7 mouse cellular contexts compared by ENCODE assay signal in the genomic region with DNA sequence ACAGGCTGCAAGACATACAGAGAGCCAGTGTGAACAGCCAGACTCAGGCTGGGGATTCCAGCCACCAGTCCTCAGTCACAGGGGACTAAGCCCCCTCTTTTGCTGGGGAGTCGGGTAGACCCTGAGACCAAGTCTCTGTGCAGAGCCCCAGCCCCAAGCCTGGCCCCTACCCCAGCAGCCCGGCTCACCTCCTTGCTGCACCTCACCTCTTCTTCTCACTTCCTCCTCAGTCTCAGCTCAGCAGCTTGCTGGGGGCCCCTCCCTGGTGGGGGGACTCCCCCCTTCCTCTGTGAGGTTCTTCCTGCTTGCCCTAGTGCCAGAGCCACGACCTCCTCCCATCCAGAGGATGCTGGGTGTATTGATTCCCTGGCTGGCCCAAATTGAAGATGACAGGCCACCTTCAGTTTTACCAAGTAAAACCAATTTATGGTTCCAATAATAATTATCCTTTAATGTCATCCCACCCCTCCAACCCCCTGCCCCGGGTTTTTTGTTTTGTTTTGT. TPM values are rescaled to one million over a fixed set of nuclear protein-coding genes. Genes with fewer than 3 reads are reported as not detected.
DNase-seq lines count a peak whose midpoint lies in the region; ATAC-seq and TF ChIP-seq lines count a peak whose summit lies in the region.

A gene (minus strand): TSS at position 454 of the 504 bp plus-strand sequence.

- H3K9me3 ChIP-seq in heart, embryonic 14.5 days (ENCODE audit: control insufficient read depth, low read length), result no peaks in the 10 kb centered on the region

- TF ChIP-seq CTCF in liver, adult 2 months (IDR thresholded peaks at IDR 0.05; ENCODE audit: low read depth, low read length), result no peak

- no peaks in the 10 kb centered on the region for H3K27me3 ChIP-seq in heart, embryonic 14.5 days (ENCODE audit: control insufficient read depth, insufficient read depth, low read length)
- H3K27me3 ChIP-seq in liver, adult 2 months (ENCODE audit: control insufficient read depth, insufficient read depth, low read length), result no peaks in the 10 kb centered on the region

- peak; percentile 92 for DNase-seq in A20 (ENCODE audit: low read depth, low spot score)
- peak; percentile 71 to 83 for DNase-seq in CD8-positive naive resting alpha-beta T cell, adult 2 months (ENCODE audit: low read depth in 2 of 2, low spot score in 2 of 2)
- no peak for DNase-seq in liver, adult 2 months (ENCODE audit: extremely low read depth, low read depth, low spot score)
- DNase-seq in monocyte, adult 2 months (ENCODE audit: low read depth in 1 of 2, low spot score in 2 of 2), result peak; percentile 38 to 62
- no peak for DNase-seq in MN1 (ENCODE audit: low spot score)
- no peak for DNase-seq in urinary bladder, postnatal 14 days (ENCODE audit: low spot score)

- peak within 1 kb of the TSS; percentile 68 to 71 for H3K4me3 ChIP-seq in heart, embryonic 14.5 days (ENCODE audit: control insufficient read depth in 1 of 2, insufficient read depth in 1 of 2, low read depth in 1 of 2, low read length in 2 of 2)
- H3K4me3 ChIP-seq in liver, adult 2 months (ENCODE audit: insufficient read depth, low read depth, low read length), result peak within 1 kb of the TSS; percentile 96

- no peak for TF ChIP-seq POLR2A in liver, adult 2 months (IDR thresholded peaks at IDR 0.05; ENCODE audit: extremely low read depth, insufficient read depth, low read length)

- no peak for ATAC-seq in heart, embryonic 14.5 days (ENCODE audit: insufficient number of reproducible peaks, insufficient read depth, low FRiP score, low read depth)

- H3K27ac ChIP-seq in heart, embryonic 14.5 days (replicated peaks in 1 of 2; ENCODE audit: control insufficient read depth in 1 of 2, insufficient read depth in 1 of 2, low read depth in 2 of 2, low read length in 2 of 2), result peak within 1 kb of the TSS; percentile 78 to 89
- peak within 1 kb of the TSS; percentile 73 for H3K27ac ChIP-seq in liver, adult 2 months (replicated peaks; ENCODE audit: insufficient read depth, low read depth, low read length)

- H3K36me3 ChIP-seq in heart, embryonic 14.5 days (ENCODE audit: control insufficient read depth, insufficient read depth, low read length), result peaks cover 30% of the 10 kb centered on the region
- H3K36me3 ChIP-seq in liver, adult 2 months (ENCODE audit: control insufficient read depth, insufficient read depth, low read length), result peaks cover 6% of the 10 kb centered on the region; the same call in 1 of the 2 replicates

- H3K4me1 ChIP-seq in heart, embryonic 14.5 days (ENCODE audit: control insufficient read depth in 2 of 2, insufficient read depth in 2 of 2, low read length in 2 of 2), result peaks cover 26 to 37% of the 10 kb centered on the region in 2 experiments
- peaks cover 24% of the 10 kb centered on the region for H3K4me1 ChIP-seq in liver, adult 2 months (ENCODE audit: control insufficient read depth, insufficient read depth, low read length)

- peaks cover 14% of the 10 kb centered on the region for H3K79me2 ChIP-seq in liver, adult 2 months (ENCODE audit: control insufficient read depth, insufficient read depth, low read length)

- peak within 1 kb of the TSS; percentile 94 for H3K4me2 ChIP-seq in heart, embryonic 14.5 days (ENCODE audit: low read length)

- peak within 1 kb of the TSS; percentile 93 for H3K9ac ChIP-seq in heart, embryonic 14.5 days (ENCODE audit: low read length)
- peak within 1 kb of the TSS; percentile 96 for H3K9ac ChIP-seq in liver, adult 2 months (ENCODE audit: low read depth, low read length)

- WGBS in heart, embryonic 14.5 days, result 50% methylated on average over 4 of the region's 4 CpGs
- 51% methylated on average over 4 of the region's 4 CpGs for WGBS in liver, adult 2 months

RNA-seq across cellular contexts. Expression of the gene that starts here (rescaled TPM):
- polyA plus RNA-seq in heart, embryonic 14.5 days (2014; fragmentation: Nextera tagmentation; extraction: Ambion mirVana), result 2.2 and 2.6 TPM in 2 replicates
- 0.46 and 1.4 TPM in 2 replicates for total RNA-seq in liver, adult 2 months (2014; rRNA removed)
- polyA plus RNA-seq in liver, adult 2 months (2012; rRNA removed), result 1.7 and 2.2 TPM in 2 replicates

Comparison
In these comparisons a context has a peak if more than half of its experiments do, and no peak if none do; other contexts are left out.
1. DNase-seq: peak in A20 (single experiment), CD8-positive naive resting alpha-beta T cell, adult 2 months (2 of 2) and monocyte, adult 2 months (2 of 2); none in liver, adult 2 months (single experiment), MN1 (single experiment) and urinary bladder, postnatal 14 days (single experiment).